Mouse (Mus musculus): ENCODE results near the gene Atad2b.
A peak's percentile ranks its signal among the peaks of the same experiment; 100 is the strongest.
"Not testable (repeated sequence)": the region's sequence is repeated elsewhere in the genome, so short reads cannot be mapped to it uniquely, and the experiment has no call there.

Atad2b gene

GRCm38 (mm10) chr12:4916994-4917804 is at the start of gene Atad2b:
TSS of gene Atad2b (plus strand) at chr12:4917353.
- peak; percentile 97 for DNase-seq

GRCm38 (mm10) chr12:4868924-4869323 is 48.2 kb upstream of the Atad2b start:
- DNase-seq, result no peak

GRCm38 (mm10) chr12:4871260-4871659 is 45.9 kb upstream of the Atad2b start:
- DNase-seq, result no peak

- no peak for DNase-seq
Observed at GRCm38 (mm10) chr12:4872273-4872672, 44.9 kb upstream of the Atad2b start.

- no peak for DNase-seq
Observed at GRCm38 (mm10) chr12:4872983-4873477, 44.1 kb upstream of the Atad2b start.

- DNase-seq, result no peak
Observed at GRCm38 (mm10) chr12:4873531-4873930, 43.6 kb upstream of the Atad2b start.

GRCm38 (mm10) chr12:4874161-4874927 is 42.8 kb upstream of the Atad2b start, which contains the start of gene Mfsd2b:
TSS of gene Mfsd2b (minus strand) at chr12:4874359.
- DNase-seq, result peak; percentile 68 to 78

- DNase-seq, result no peak
Observed at GRCm38 (mm10) chr12:4875623-4876022, 41.5 kb upstream of the Atad2b start.

GRCm38 (mm10) chr12:4878296-4878783 is 38.8 kb upstream of the Atad2b start:
- DNase-seq, result no peak

- DNase-seq, result no peak
Observed at GRCm38 (mm10) chr12:4879048-4879447, 38.1 kb upstream of the Atad2b start.

GRCm38 (mm10) chr12:4882086-4882485 is 35.1 kb upstream of the Atad2b start:
- no peak for DNase-seq

- no peak for DNase-seq
Observed at GRCm38 (mm10) chr12:4885062-4885461, 32.1 kb upstream of the Atad2b start.

- DNase-seq, result not testable (repeated sequence)
Observed at GRCm38 (mm10) chr12:4886581-4886980, 30.6 kb upstream of the Atad2b start.

GRCm38 (mm10) chr12:4888739-4889138 is 28.4 kb upstream of the Atad2b start:
- DNase-seq, result no peak

- no peak for DNase-seq
Observed at GRCm38 (mm10) chr12:4889251-4889650, 27.9 kb upstream of the Atad2b start.

GRCm38 (mm10) chr12:4889891-4890290 is 27.3 kb upstream of the Atad2b start:
- no peak for DNase-seq

GRCm38 (mm10) chr12:4898024-4898423 is 19.1 kb upstream of the Atad2b start:
- no peak for DNase-seq

GRCm38 (mm10) chr12:4905946-4906345 is 11.2 kb upstream of the Atad2b start:
- DNase-seq, result no peak

- no peak for DNase-seq
Observed at GRCm38 (mm10) chr12:4906476-4906875, 10.7 kb upstream of the Atad2b start.

GRCm38 (mm10) chr12:4906951-4907906 is 9.9 kb upstream of the Atad2b start, which contains the start of gene Ubxn2a:
TSS of gene Ubxn2a (minus strand) at chr12:4907705.
- peak; percentile 95 to 96 for DNase-seq

GRCm38 (mm10) chr12:4908391-4908790 is 8.8 kb upstream of the Atad2b start:
- no peak for DNase-seq

- not testable (repeated sequence) for DNase-seq
Observed at GRCm38 (mm10) chr12:4910496-4910895, 6.7 kb upstream of the Atad2b start.
